Mouse (Mus musculus) kidney, postnatal 25 days (tissue): ENCODE measurements at regions not wholly inside any gene's neighbourhood (a gene's known extent, or its start where the extent isn't known, plus 50 kb on each side); places are given as distances from the start of the nearest gene placed in this dataset.

ENCODE experiments used
- DNase-seq, 2 experiments: peaks; one replicate each; pipeline ENCODE4 v3.0.0; 2021; ENCODE audit warnings: mixed read lengths in 2 of 2

- no peak for DNase-seq
Measured at GRCm38 (mm10) chr5:43048196-43049050, 184.5 kb upstream of the Cpeb2 start.

DNA sequence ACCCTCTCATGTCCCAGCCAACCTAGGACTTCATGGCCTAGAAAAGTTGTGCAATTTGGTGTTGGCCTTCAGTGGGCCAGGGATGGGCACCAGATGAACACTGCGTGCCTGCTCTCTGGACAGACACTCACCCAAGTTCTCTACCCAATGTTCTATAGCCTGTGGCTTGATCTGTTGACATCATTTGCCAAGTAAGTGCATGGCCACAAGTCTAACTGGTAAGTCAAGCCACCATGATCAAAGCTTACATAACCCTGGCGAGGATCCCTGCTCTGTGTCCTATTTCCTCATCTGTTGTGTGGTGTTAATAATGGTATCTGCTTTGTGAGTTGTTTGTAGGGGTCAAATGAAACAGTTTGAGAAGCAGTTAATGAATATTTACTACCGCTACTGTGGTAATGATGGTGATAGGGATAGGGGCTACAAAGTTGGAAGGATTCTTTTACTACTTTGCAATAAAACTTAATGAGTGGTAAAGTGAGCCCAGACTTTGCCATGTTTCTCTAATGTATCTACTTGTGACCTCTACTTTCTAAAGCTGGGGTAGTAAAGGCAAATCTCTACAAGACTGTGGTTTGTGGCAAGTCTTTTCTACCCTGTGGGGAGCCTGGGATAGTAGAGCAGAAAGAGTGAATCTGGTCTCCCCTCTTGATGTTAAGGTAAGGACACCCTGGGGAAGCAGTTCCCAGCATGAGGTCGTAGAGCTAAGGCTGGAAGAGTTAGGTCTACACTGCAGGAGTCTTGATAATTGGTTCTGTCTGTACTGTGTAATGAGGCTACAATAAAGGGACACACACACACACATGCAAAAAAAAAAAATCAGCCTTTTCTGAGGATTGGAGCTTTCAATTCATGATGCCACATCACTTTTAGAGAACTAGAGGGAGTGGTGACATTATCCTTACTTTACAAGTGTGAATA lies 183.3 kb upstream of the Cpeb2 start:
- DNase-seq = no peak

DNA sequence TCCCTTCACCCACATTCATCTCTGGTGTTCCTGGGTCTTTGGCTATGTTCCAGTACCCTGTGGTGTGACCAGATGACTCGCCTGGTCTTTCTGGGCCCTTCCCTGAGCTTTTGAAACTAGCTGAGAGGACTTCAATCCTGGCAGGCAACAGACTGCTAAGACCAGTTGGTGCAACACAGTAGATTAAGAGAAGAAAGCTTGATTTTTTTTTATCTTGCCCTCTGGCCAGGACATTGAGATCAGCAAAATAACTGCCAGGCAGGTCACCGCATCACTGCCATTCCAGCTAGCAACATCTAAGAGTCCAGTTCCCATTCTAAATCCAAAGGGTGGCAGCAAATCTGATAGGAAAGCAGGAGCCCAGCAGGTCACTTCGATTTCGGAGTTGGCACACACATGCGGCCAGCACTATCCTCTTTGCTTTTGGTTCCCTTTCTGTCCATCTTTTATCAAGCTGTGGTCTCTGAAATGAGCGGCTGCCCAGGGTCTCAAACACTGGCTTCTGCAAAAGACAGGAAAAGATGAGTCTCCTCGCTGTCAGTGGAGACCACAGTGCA lies 181.9 kb upstream of the Cpeb2 start:
- DNase-seq = peak; percentile 9 to 52

- DNase-seq = peak; percentile 49 to 62
Measured at GRCm38 (mm10) chr5:43052668-43053067, 180.3 kb upstream of the Cpeb2 start.

- no peak for DNase-seq
Measured at GRCm38 (mm10) chr5:43054586-43054985, 178.4 kb upstream of the Cpeb2 start.

DNA sequence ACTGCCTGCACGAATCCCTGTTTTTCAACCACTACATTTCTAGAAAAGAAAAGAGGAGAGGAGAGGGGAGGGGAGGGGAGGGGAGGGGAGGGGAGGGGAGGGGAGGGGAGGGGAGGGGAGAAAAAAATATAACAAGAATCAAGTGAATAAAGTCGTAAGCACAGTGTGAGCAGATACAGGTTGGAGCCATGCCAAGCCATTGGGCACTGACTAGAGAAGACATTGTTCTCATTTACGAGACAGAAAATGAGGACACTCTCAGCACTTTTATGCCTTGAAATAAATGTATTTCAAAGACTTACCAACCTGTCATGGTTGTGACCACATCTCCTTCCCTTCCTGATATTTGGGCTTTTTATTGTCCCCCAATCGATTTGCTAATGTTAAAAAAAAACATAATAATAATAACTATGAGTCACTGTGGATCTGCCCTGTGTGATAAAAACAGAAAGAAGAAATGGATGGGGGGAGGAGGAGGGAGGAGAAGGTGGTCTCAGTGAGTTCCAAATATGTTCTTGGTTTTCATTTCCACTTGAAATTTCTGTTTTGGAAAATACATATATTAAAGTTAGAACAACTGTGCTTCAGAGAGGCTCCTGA lies 177.8 kb upstream of the Cpeb2 start:
- DNase-seq = peak in 1 of 2 experiments; percentile 33

DNA sequence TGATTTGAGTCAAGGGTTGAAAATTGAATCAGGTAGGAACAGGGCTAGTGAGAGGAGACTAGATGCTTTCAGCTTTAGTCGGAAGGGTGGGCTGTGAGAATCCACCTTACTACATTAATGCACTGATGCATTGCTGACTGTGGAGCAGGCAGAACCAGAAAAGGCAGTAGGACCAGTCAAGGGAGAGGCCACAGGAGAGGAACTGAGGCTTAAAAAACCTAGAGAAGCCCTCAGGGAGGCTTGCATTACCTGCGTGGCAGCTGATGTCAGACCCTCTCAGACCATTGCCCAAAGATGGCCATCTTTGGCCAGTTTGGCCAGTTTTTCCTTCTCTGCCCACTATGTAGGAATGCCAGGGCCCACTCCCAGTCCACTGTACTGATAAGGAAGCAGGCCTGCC lies 176.5 kb upstream of the Cpeb2 start:
- no peak for DNase-seq

DNA sequence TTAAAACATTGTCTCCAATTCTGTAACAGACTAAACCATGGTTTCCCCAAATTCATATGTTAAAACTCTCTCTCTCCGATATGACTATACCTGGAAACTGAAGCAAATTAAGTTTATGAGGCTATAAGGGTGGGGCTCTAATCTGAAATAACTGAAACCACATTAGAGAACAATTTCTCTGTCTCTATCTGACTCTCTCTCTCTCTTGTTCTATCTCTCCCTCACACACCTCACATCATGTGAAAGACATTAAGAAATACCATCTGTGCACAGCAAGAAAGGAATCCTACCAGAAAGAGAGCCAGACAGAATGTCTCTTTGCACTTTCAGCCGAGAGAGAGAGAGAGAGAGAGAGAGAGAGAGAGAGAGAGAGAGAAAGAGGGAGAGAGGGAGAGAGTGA lies 171.7 kb upstream of the Cpeb2 start:
- no peak for DNase-seq

DNA sequence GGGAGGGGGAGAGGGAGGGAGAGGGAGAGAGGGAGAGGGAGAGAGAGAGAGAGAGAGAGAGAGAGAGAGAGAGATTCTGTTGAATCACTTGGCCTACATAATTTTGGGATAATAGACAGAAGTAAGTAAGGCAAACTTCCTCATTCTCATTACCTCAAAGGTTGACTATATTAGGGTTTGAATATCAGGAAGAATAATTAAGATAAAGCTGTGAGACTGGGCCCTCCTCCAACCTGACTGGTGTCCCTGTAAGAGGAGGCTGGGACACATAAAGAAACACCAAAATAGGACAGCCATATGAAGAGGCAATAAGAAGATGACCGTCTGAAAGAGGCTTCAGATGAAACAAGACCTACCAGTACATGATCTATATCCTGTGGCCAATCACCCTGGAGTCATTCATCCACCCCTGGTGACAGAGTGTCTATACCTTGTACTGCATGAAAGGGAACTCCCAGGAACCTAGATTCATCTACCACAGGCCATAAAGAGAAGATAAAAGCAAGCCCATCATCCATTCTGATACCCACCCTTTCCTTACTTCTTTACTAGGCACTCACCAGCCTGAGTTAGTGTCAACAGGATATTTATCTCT lies 171.1 kb upstream of the Cpeb2 start:
- DNase-seq = no peak

DNA sequence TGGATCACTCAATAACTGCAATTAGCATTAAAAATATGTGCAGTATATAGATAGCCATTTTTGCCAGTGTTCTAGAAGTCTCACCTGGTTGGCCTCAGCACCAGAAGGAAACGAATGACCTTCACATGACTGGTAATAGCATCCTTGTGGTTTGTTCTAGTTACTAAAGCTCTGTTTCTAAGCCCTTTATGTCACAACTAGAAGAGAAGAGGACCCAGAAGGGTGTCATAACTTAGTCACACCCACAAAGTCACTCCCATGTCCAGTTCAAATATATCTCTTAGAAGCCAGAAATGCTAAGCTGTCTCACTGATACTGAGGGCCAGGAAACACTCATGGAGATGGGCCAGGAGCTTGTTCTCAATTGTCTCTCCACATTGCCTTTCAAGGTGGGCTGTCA lies 170.5 kb upstream of the Cpeb2 start:
- DNase-seq = no peak

DNA sequence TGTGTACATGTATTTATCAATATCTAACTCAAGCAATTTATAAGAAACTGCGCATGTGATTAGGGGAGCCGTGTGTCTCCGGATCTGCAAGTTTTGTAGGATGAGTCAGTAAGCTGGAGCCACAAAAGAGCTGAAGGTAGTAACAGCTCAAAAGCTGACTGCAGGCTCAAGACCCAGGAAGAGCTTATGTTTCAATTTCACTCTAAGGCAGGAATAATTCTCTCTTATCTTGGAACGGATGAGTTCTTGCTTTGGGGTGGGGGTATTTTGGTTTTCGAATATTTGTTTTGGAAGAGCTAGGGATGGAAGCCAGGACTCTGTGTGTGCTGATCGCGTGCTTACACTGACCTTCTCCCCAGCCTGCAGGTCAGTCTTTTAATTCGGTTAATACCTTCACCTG lies 169.6 kb upstream of the Cpeb2 start:
- no peak for DNase-seq

DNA sequence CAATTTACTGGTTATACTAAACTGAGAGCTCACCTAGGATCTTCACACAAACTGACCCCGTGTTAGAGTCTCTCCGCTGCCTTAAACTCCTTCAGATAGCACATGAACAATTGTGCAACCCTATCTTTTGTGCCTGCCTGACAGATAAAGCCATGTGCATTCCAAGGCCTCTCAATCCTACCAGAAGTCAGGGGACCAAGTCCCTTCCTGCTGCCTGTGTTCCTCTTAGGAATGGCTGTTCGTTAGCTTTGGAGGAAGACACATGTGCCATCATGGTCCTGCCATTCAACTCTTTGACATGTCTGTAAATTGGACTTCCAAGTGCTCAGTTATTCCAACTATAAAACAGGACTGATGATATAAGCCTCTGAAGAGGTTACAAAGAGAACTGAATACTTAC lies 161.4 kb upstream of the Cpeb2 start:
- no peak for DNase-seq

GRCm38 (mm10) chr5:43072340-43072739 lies 160.6 kb upstream of the Cpeb2 start:
- DNase-seq = no peak

DNA sequence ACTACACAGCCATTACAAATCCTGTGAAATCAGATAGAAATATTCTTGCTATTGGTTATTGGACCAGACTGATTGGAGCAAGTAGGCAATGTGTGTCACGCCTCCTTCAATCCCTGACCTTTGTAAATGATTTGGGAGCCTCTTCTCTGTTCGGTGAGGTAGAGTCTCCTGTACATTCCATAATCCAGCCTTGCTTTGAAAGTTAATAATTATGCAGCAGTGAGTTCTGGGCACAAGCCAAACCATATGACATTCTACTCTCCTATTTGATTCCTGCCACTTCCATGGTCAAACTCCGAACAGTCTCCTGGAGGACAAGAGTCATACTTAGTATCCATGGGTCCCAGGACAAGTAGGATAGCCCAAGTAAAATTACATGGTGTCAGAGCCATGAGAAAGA lies 158.4 kb upstream of the Cpeb2 start:
- DNase-seq = peak; percentile 29 to 34

DNA sequence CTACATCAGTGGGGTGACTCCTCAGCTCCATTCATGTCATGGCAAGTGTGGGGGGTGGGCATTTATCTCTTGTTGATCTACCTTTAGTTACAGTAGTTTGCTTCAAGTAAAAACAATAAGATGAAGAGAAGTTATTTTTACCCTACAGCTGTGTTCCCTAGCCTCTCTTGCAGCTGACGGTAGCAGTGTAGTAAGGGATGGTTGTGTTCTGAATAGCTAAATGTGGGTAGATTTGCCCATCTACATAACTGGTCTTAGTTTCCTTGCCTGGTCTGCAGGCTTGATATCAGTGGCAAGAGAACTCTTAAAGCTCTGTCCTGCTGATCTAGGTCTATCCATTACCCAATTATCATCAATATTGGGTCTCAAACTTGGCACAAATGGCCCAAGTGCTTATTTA lies 152.7 kb upstream of the Cpeb2 start:
- DNase-seq = no peak

GRCm38 (mm10) chr5:43081561-43082534 lies 151.1 kb upstream of the Cpeb2 start:
- no peak for DNase-seq

DNA sequence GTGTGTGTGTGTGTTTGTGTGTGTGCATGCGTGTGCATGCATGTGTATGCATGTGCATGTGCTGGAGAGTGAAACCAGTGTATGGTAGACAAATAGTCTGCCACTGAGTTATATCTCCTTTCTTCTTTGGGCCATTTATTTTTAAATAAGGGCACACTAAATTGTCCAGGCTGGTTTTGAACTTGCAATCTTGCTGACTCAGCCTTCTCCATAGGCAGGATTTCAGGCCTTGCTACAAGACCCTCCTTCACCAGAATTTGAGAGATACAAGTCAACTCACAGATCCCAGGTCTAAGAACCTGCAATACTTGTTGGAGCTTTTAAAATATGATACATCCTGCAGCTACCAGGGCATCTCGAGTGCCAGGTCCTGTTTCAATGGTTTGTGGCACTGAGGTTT lies 145.9 kb upstream of the Cpeb2 start:
- no peak for DNase-seq

GRCm38 (mm10) chr5:43087907-43088387 lies 145.0 kb upstream of the Cpeb2 start:
- no peak for DNase-seq

- DNase-seq = no peak
Measured at GRCm38 (mm10) chr5:43088650-43089397, 144.1 kb upstream of the Cpeb2 start.

GRCm38 (mm10) chr5:43089475-43089874 lies 143.5 kb upstream of the Cpeb2 start:
- DNase-seq = no peak

- no peak for DNase-seq
Measured at GRCm38 (mm10) chr5:43089941-43090340, 143.0 kb upstream of the Cpeb2 start.
